Mouse (Mus musculus) heart, embryonic 16.5 days (tissue): ENCODE results near the gene Nfkbia. TPM values are rescaled to one million over a fixed set of nuclear protein-coding genes. Genes with fewer than 3 reads are reported as not detected.

Experiments used
- ATAC-seq: fragments of 200-750 bp; cut with Nextera tagmentation; replicated peaks from 2 replicates; pipeline ENCODE4 v1.8.0; 2017; ENCODE audit warnings: moderate number of reproducible peaks; ENCODE audit not compliant: insufficient read depth, low FRiP score; ENCODE audit errors: extremely low read depth
- H3K27ac ChIP-seq: fragments of 300-500 bp; sonication (generic); 2 replicates; pipeline ENCODE4 v1.5.1; 2014; ENCODE audit warnings: mild to moderate bottlenecking, low read length, control low read depth, moderate library complexity
- H3K27me3 ChIP-seq: fragments of 300-500 bp; sonication (generic); 2 replicates; pipeline ENCODE4 v1.6.1; 2014; ENCODE audit warnings: low read length, mixed read lengths; ENCODE audit not compliant: control insufficient read depth, insufficient read depth
- H3K36me3 ChIP-seq: fragments of 300-500 bp; sonication (generic); 2 replicates; pipeline ENCODE4 v1.6.1; 2014; ENCODE audit not compliant: control insufficient read depth, insufficient read depth
- H3K4me1 ChIP-seq: fragments of 300-500 bp; sonication (generic); 2 replicates; pipeline ENCODE4 v1.6.1; 2014; ENCODE audit warnings: low read length, mixed read lengths; ENCODE audit not compliant: control insufficient read depth, insufficient read depth
- H3K4me2 ChIP-seq: fragments of 300-500 bp; sonication (generic); 2 replicates; pipeline ENCODE4 v1.6.1; 2014; ENCODE audit warnings: low read depth, mild to moderate bottlenecking, control low read depth, low read length
- H3K4me3 ChIP-seq: fragments of 300-500 bp; sonication (generic); 2 replicates; pipeline ENCODE4 v1.5.1; 2014; ENCODE audit warnings: mild to moderate bottlenecking, control low read depth, low read length
- H3K9ac ChIP-seq: fragments of 300-500 bp; sonication (generic); 2 replicates; pipeline ENCODE4 v1.6.1; 2014; ENCODE audit warnings: low read length, control low read depth
- H3K9me3 ChIP-seq: fragments of 300-500 bp; sonication (generic); replicated peaks from 2 replicates; pipeline ENCODE4 v1.6.1; 2016; ENCODE audit warnings: low read length; ENCODE audit not compliant: control insufficient read depth
- WGBS: fragments of 180-500 bp; shearing (Covaris S2); extraction: QIAGEN DNeasy Blood & Tissue Kit; methylation state at CpG from one replicate; pipeline ENCODE4 v1.1.7; 2014; 5-methylcytosine and 5-hydroxymethylcytosine counted together
- polyA plus RNA-seq: library from polyadenylated mRNA; unstranded; fragments of >200 nt; fragmentation: Nextera tagmentation; extraction: Ambion mirVana; gene quantifications from 2 replicates; pipeline ENCODE4 v1.2.1, GENCODE M21; 2015

Gene Nfkbia
- polyA plus RNA-seq, 1 experiment from 2014 or later, result 85.9 TPM

DNA sequence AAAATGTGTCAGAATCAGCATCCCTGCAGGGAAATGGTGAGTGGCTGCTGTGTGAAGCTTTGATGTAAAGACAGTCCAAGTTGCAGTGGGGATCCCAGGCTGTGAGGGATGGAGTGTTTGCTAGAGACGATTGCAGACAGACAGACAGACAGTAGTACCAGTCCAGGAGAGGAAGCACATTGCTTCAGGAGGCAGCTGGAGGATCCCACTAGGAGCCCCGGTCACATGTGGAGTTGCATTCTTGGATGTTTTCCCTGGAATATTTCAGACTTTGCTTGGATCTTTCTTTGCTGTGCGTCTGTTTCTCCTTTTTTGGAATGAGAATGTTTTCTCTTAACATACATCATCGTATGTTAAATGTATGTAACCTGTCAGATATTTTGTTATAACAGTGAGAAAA is 38.5 kb downstream of the Nfkbia start:
- no peak overlapping the region for H3K4me2 ChIP-seq
- no peak overlapping the region for H3K9ac ChIP-seq
- H3K4me3 ChIP-seq, result no peak overlapping the region
- H3K36me3 ChIP-seq, result no peaks in the 10 kb centered on the region
- no peak overlapping the region for H3K27ac ChIP-seq
- H3K9me3 ChIP-seq, result no peaks in the 10 kb centered on the region
- WGBS, result 56% methylated on average over 4 of the region's 4 CpGs
- H3K27me3 ChIP-seq, result no peaks in the 10 kb centered on the region
- H3K4me1 ChIP-seq, result peaks cover 16% of the 10 kb centered on the region
- no peak for ATAC-seq

DNA sequence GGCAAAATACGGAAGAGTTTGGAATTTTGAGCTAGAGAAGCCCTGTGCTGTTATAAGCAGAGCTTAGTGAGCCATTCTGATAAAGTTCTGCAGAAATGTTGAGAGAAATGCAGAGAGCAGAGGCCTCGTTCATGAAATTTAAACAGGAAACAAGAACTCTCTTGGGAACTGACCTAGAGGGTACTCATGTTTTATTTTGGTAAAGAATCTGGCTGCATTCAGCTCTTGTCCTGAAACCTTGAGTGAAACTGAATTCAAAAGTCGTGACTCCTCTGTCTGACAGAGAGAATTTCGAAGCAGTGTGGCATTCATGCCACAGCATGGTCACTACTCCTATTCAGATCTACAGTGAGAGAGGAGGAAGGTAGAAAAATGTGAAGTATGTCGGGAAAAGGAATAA is 39.6 kb downstream of the Nfkbia start:
- Histone ChIP-seq H3K36me3 (no peaks in the 10 kb centered on the region), H3K27me3 (no peaks in the 10 kb centered on the region), H3K4me2 (no peak overlapping the region), H3K4me3 (no peak overlapping the region), H3K9ac (no peak overlapping the region), H3K27ac (peak overlapping the region; percentile 33), H3K9me3 (no peaks in the 10 kb centered on the region), H3K4me1 (peaks cover 22% of the 10 kb centered on the region)
- ATAC-seq, result no peak
- 46% methylated on average over 5 of the region's 5 CpGs for WGBS

DNA sequence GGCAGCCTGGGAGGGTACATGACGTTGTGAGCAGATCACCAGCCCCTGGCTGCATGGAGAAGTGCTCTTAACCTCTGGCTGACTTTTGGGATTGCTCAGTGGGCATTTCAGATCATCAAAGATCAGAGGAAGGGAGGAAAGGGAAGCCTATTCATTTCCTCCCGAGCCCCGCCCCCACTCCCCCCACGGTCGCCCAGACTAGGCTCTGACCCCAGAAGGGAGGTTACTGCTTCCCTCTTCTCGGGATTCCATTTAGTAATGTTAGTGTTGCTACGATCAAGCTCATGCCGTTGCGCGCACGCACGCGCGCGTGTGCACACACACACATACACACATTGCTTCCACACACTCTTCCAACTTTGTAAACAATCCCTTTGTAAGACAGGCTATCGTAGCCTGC is 42.0 kb downstream of the Nfkbia start:
- Histone ChIP-seq H3K9ac (no peak overlapping the region), H3K27ac (0 out of 2 replicates have a peak overlapping the region, but pooled peaks have one; percentile 36), H3K4me3 (no peak overlapping the region), H3K36me3 (no peaks in the 10 kb centered on the region), H3K4me2 (no peak overlapping the region), H3K4me1 (peaks cover 46% of the 10 kb centered on the region), H3K9me3 (no peaks in the 10 kb centered on the region), H3K27me3 (no peaks in the 10 kb centered on the region)
- ATAC-seq, result no peak
- WGBS, result 65% methylated on average over 16 of the region's 16 CpGs

- no peak overlapping the region for H3K4me3 ChIP-seq
Observed at GRCm38 (mm10) chr12:55449048-55449447, 43.4 kb downstream of the Nfkbia start.

GRCm38 (mm10) chr12:55448457-55448856 is 44.0 kb downstream of the Nfkbia start:
- ATAC-seq, result no peak
- no peak overlapping the region for H3K9ac ChIP-seq
- WGBS, result 64% methylated on average over 2 of the region's 2 CpGs
- peaks cover 52% of the 10 kb centered on the region for H3K4me1 ChIP-seq
- no peak overlapping the region for H3K4me3 ChIP-seq
- no peaks in the 10 kb centered on the region for H3K27me3 ChIP-seq
- no peak overlapping the region for H3K27ac ChIP-seq
- no peak overlapping the region for H3K4me2 ChIP-seq
- H3K36me3 ChIP-seq, result no peaks in the 10 kb centered on the region
- no peaks in the 10 kb centered on the region for H3K9me3 ChIP-seq

More at GRCm38 (mm10) chr12:55449048-55449447, 43.4 kb downstream of the Nfkbia start:
- Histone ChIP-seq H3K9ac (no peak overlapping the region), H3K9me3 (no peaks in the 10 kb centered on the region), H3K4me1 (peaks cover 48% of the 10 kb centered on the region), H3K36me3 (no peaks in the 10 kb centered on the region), H3K27ac (no peak overlapping the region), H3K27me3 (no peaks in the 10 kb centered on the region), H3K4me2 (no peak overlapping the region)
- ATAC-seq, result no peak
- WGBS, result 92% methylated on average over 2 of the region's 2 CpGs

GRCm38 (mm10) chr12:55447396-55447760 is 45.1 kb downstream of the Nfkbia start:
- Histone ChIP-seq H3K36me3 (no peaks in the 10 kb centered on the region), H3K27me3 (no peaks in the 10 kb centered on the region), H3K4me3 (no peak overlapping the region), H3K4me1 (peaks cover 57% of the 10 kb centered on the region), H3K9me3 (no peaks in the 10 kb centered on the region), H3K4me2 (peak overlapping the region; percentile 45), H3K27ac (peak overlapping the region; percentile 98), H3K9ac (peak overlapping the region; percentile 57)
- no peak for ATAC-seq
- 59% methylated on average over 11 of the region's 11 CpGs for WGBS

DNA sequence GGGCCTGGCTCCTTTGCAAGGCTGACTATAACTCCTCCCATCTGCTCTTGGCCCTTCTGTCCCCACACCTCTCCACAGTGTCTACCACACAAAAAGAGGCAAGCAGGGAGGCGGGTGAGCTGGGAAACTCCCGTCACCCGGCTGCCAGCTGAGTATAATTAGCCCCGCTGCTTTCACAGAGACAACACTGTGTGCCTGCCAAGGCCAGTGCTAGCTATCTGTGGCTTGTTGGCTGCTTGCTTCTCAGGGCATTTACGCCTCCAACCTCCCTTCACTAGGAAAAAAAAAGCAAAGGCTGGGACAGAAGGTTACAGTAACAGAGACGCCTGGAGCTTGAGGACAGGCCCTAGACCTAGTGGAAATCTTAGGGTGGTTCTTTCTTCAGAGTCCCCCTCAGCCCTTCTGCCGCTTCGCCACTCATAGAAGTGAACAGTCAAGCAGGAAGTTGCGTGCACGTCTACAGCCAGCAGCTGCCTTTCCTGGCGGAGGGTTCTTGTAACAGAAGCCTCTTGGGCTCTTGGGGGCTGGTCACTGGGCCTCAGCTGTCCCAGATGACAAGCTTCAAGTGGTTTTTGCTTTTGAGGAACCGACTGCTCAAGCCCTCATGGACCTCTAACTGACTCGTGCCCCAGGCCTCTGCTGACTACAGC is 45.6 kb downstream of the Nfkbia start:
- ATAC-seq, result peak; percentile 85
- Histone ChIP-seq H3K9me3 (no peaks in the 10 kb centered on the region), H3K27ac (peak overlapping the region; percentile 98), H3K27me3 (no peaks in the 10 kb centered on the region), H3K4me3 (no peak overlapping the region), H3K36me3 (no peaks in the 10 kb centered on the region), H3K4me1 (peaks cover 57% of the 10 kb centered on the region), H3K9ac (peak overlapping the region; percentile 57), H3K4me2 (peak overlapping the region; percentile 45)
- 4% methylated on average over 13 of the region's 13 CpGs for WGBS

DNA sequence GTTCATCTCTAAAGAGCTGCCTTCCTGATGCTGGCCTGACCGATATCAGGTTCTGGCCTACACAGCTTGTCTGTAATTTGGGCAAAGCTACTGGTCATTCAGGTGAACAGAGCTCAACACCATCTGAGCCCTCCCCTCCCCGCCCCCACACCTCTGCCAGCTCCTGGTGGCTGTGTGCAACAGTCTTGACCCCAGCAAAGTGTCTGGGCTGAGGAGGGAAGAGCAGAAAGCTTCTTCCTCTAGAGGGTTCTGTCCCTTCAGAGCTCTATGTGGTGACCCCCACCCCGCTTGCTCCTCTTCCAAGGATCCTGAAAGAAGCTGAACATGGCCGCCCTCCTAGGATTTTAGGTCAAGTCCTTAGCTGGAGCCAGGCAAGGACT is 46.1 kb downstream of the Nfkbia start:
- H3K9ac ChIP-seq, result peak overlapping the region; percentile 57
- no peaks in the 10 kb centered on the region for H3K9me3 ChIP-seq
- no peaks in the 10 kb centered on the region for H3K36me3 ChIP-seq
- ATAC-seq, result no peak
- H3K27me3 ChIP-seq, result no peaks in the 10 kb centered on the region
- no peak overlapping the region for H3K4me3 ChIP-seq
- 0 out of 2 replicates have a peak overlapping the region, but pooled peaks have one; percentile 16 for H3K4me2 ChIP-seq
- WGBS, result 72% methylated on average over 4 of the region's 4 CpGs
- peak overlapping the region; percentile 98 for H3K27ac ChIP-seq
- peaks cover 57% of the 10 kb centered on the region for H3K4me1 ChIP-seq

GRCm38 (mm10) chr12:55445583-55445982 is 46.9 kb downstream of the Nfkbia start:
- Histone ChIP-seq H3K4me2 (no peak overlapping the region), H3K9me3 (no peaks in the 10 kb centered on the region), H3K36me3 (no peaks in the 10 kb centered on the region), H3K27me3 (no peaks in the 10 kb centered on the region), H3K4me3 (no peak overlapping the region), H3K27ac (peak overlapping the region; percentile 98), H3K4me1 (peaks cover 57% of the 10 kb centered on the region), H3K9ac (no peak overlapping the region)
- WGBS, result 60% methylated on average over 4 of the region's 4 CpGs
- ATAC-seq, result no peak
